Mouse (Mus musculus) right cerebral cortex, adult 18-20 months (tissue): ENCODE measurements at regions not wholly inside any gene's neighbourhood (a gene's known extent, or its start where the extent isn't known, plus 50 kb on each side); places are given as distances from the start of the nearest gene placed in this dataset.
A peak's percentile ranks its signal among the peaks of the same experiment; 100 is the strongest.

ENCODE experiments used
- DNase-seq: peaks from one replicate; pipeline ENCODE4 v3.0.0; 2022; ENCODE audit warnings: mixed read lengths

- no peak for DNase-seq
Measured at GRCm38 (mm10) chr19:18444324-18444723, 187.3 kb downstream of the Ostf1 start.

GRCm38 (mm10) chr19:18436351-18436750 is 195.3 kb downstream of the Ostf1 start:
- DNase-seq = peak; percentile 30

- DNase-seq = no peak
Measured at GRCm38 (mm10) chr19:18420381-18420785, 211.2 kb downstream of the Ostf1 start.

GRCm38 (mm10) chr19:18418548-18418947 is 213.1 kb downstream of the Ostf1 start:
- DNase-seq = peak; percentile 52

- no peak for DNase-seq
Measured at GRCm38 (mm10) chr19:18377466-18378089, 254.0 kb downstream of the Ostf1 start.

- peak; percentile 7 for DNase-seq
Measured at GRCm38 (mm10) chr19:18368612-18369011, 263.0 kb downstream of the Ostf1 start.

- DNase-seq = no peak
Measured at GRCm38 (mm10) chr19:18353960-18354359, 277.7 kb downstream of the Ostf1 start.

GRCm38 (mm10) chr19:18345735-18346134 is 285.9 kb downstream of the Ostf1 start:
- DNase-seq = no peak

- no peak for DNase-seq
Measured at GRCm38 (mm10) chr19:18343647-18344046, 288.0 kb downstream of the Ostf1 start.

- no peak for DNase-seq
Measured at GRCm38 (mm10) chr19:18343003-18343402, 288.6 kb downstream of the Ostf1 start.

- no peak for DNase-seq
Measured at GRCm38 (mm10) chr19:18337819-18338555, 293.6 kb downstream of the Ostf1 start.

GRCm38 (mm10) chr19:18336637-18337036 is 295.0 kb downstream of the Ostf1 start:
- DNase-seq = peak; percentile 3

GRCm38 (mm10) chr19:18334639-18335038 is 297.0 kb downstream of the Ostf1 start:
- DNase-seq = peak; percentile 4

- DNase-seq = no peak
Measured at GRCm38 (mm10) chr19:18331811-18332210, 299.8 kb downstream of the Ostf1 start.

GRCm38 (mm10) chr19:18329421-18329820 is 302.2 kb downstream of the Ostf1 start:
- DNase-seq = no peak

GRCm38 (mm10) chr19:18318391-18318944 is 313.2 kb downstream of the Ostf1 start:
- no peak for DNase-seq

GRCm38 (mm10) chr19:18273415-18273814 is 358.2 kb downstream of the Ostf1 start:
- no peak for DNase-seq

GRCm38 (mm10) chr19:18255074-18255684 is 376.4 kb downstream of the Ostf1 start:
- no peak for DNase-seq

GRCm38 (mm10) chr19:18253333-18253732 is 378.3 kb downstream of the Ostf1 start:
- DNase-seq = no peak
